Mouse (Mus musculus): Measurements from ENCODE around the gene Nt5c2.

GRCm38 (mm10) chr19:47023546-47023945 lies 8.6 kb upstream of the Nt5c2 start:
- TF ChIP-seq CTCF (IDR thresholded peaks at IDR 0.05) (no peak), POLR2A (IDR thresholded peaks at IDR 0.05; ENCODE audit: insufficient read depth, low read depth, low read length) (no peak)
